Mouse (Mus musculus) heart, embryonic 12.5 days (tissue): ENCODE data around the gene Cngb1. TPM values are rescaled to one million over a fixed set of nuclear protein-coding genes. Genes with fewer than 3 reads are reported as not detected.

Experiments
- ATAC-seq: fragments of 200-750 bp; cut with Nextera tagmentation; 2 replicates; pipeline ENCODE4 v1.8.0; 2017; ENCODE audit warnings: moderate TSS enrichment, moderate library complexity; ENCODE audit not compliant: insufficient number of reproducible peaks, low FRiP score
- H3K27ac ChIP-seq: fragments of 300-500 bp; sonication (generic); 2 replicates; pipeline ENCODE4 v1.5.1; 2016; ENCODE audit warnings: mild to moderate bottlenecking, moderate library complexity; ENCODE audit not compliant: poor library complexity, severe bottlenecking
- H3K27me3 ChIP-seq: fragments of 300-500 bp; sonication (generic); replicated peaks from 2 replicates; pipeline ENCODE4 v1.6.1; 2016; ENCODE audit warnings: mild to moderate bottlenecking, moderate library complexity
- H3K36me3 ChIP-seq: fragments of 300-500 bp; sonication (generic); 2 replicates; pipeline ENCODE4 v1.6.1; 2016; ENCODE audit warnings: mild to moderate bottlenecking, moderate library complexity
- H3K4me1 ChIP-seq: fragments of 300-500 bp; sonication (generic); replicated peaks from 2 replicates; pipeline ENCODE4 v1.6.1; 2016; ENCODE audit warnings: mild to moderate bottlenecking
- H3K4me2 ChIP-seq: fragments of 300-500 bp; sonication (generic); 2 replicates; pipeline ENCODE4 v1.6.1; 2016; ENCODE audit warnings: mild to moderate bottlenecking, moderate library complexity
- H3K4me3 ChIP-seq: fragments of 300-500 bp; sonication (generic); 2 replicates; pipeline ENCODE4 v1.5.1; 2016; ENCODE audit warnings: mild to moderate bottlenecking
- H3K9ac ChIP-seq: fragments of 300-500 bp; sonication (generic); 2 replicates; pipeline ENCODE4 v1.6.1; 2016; ENCODE audit warnings: mild to moderate bottlenecking, moderate library complexity
- H3K9me3 ChIP-seq: fragments of 300-500 bp; sonication (generic); replicated peaks from 2 replicates; pipeline ENCODE4 v1.6.1; 2016; ENCODE audit warnings: mild to moderate bottlenecking, moderate library complexity
- WGBS: fragments of 180-500 bp; shearing (Covaris S2); methylation state at CpG from one replicate; pipeline ENCODE4 v1.1.7; 2016; 5-methylcytosine and 5-hydroxymethylcytosine counted together
- polyA plus RNA-seq: library from polyadenylated mRNA; unstranded; fragments of >200 nt; fragmentation: Nextera tagmentation; extraction: Ambion mirVana; gene quantifications from 2 replicates; pipeline ENCODE4 v1.2.1, GENCODE M21; 2016

The Cngb1 gene
- polyA plus RNA-seq, 1 experiment from 2014 or later = 0.26 TPM

GRCm38 (mm10) chr8:95195728-95196127 is 110.7 kb downstream of the Cngb1 start:
- Histone ChIP-seq H3K4me1 (no peaks in the 10 kb centered on the region), H3K9me3 (no peaks in the 10 kb centered on the region), H3K4me2 (no peak overlapping the region), H3K27me3 (no peaks in the 10 kb centered on the region), H3K36me3 (no peaks in the 10 kb centered on the region), H3K4me3 (no peak overlapping the region), H3K9ac (no peak overlapping the region), H3K27ac (no peak overlapping the region)
- WGBS = 47% methylated on average over 11 of the region's 11 CpGs
- no peak for ATAC-seq

DNA sequence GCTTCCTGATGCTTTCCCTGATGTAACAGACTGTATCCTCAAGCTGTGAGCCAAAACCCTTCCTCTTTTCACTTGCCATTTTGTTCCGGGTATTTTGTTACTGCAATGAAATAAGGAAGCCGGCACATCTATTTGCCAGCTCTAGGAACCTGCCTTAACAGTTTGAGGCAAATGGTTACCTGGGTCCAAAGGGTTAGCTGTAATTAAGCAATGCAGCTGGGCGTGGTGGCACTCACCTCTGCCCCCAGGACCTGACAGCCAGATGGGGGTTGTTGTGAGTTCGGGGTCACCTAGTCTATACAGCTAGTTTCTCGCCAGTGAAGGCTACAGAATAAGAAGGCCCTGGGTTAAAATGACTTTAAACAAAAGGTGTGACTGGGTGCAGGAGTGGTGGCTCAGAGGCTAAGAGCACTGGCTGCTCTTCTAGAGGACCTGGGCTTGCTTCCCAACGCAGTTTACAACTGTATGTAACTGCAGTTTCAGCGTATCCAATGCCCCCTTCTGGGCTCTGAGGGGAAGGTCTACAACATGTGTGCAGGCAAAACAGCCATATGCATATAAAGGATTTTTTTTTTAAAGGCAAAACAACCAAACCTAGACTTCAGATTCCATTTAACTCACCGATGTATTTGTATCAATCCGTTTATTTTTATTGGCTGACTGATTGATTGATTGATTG is 114.7 kb downstream of the Cngb1 start:
- 82% methylated on average over 9 of the region's 9 CpGs for WGBS
- Histone ChIP-seq H3K36me3 (no peaks in the 10 kb centered on the region), H3K4me3 (no peak overlapping the region), H3K9ac (no peak overlapping the region), H3K9me3 (no peaks in the 10 kb centered on the region), H3K4me2 (no peak overlapping the region), H3K27ac (no peak overlapping the region), H3K27me3 (no peaks in the 10 kb centered on the region), H3K4me1 (peaks cover 6% of the 10 kb centered on the region; the same call in 1 of the 2 replicates)
- ATAC-seq = no peak

Other genes with a start within 250 kb of the Cngb1 start
- gene Katnb1, start 225.4 kb downstream of the Cngb1 start, polyA plus RNA-seq = 18.4 and 25.8 TPM in 2 replicates
- gene Kifc3, start 103.8 kb downstream of the Cngb1 start, polyA plus RNA-seq = 13.4 and 16.4 TPM in 2 replicates
- gene Tepp, start 4.0 kb upstream of the Cngb1 start, polyA plus RNA-seq = 0.53 TPM in 1 of 2 replicates, not detected in the other
- 8.6 and 9.6 TPM in 2 replicates for gene Zfp319, start 25.4 kb upstream of the Cngb1 start, polyA plus RNA-seq
- gene Usb1, start 25.7 kb upstream of the Cngb1 start, polyA plus RNA-seq = 25.5 and 26.5 TPM in 2 replicates
- gene Mmp15, start 45.7 kb upstream of the Cngb1 start, polyA plus RNA-seq = 86.0 and 86.6 TPM in 2 replicates
- gene Cfap20, start 128.3 kb upstream of the Cngb1 start, polyA plus RNA-seq = 151 and 153 TPM in 2 replicates
- gene Csnk2a2, start 183.5 kb upstream of the Cngb1 start, polyA plus RNA-seq = 8.2 and 8.7 TPM in 2 replicates
- gene Ccdc113, start 227.5 kb upstream of the Cngb1 start, polyA plus RNA-seq = 3.2 and 3.7 TPM in 2 replicates